Mouse (Mus musculus) liver, postnatal 0 days (tissue): Measurements from ENCODE around the gene Ube2e2.

Source experiments
- CTCF ChIP-seq: sonication (generic); IDR thresholded peaks from 2 replicates; pipeline ENCODE4 v1.5.1; 2016; ENCODE audit warnings: antibody characterized with exemption, low read depth
- EP300 ChIP-seq: IDR thresholded peaks from 2 replicates; pipeline ENCODE4 v1.6.1; 2016; ENCODE audit warnings: antibody characterized with exemption, low read depth, mild to moderate bottlenecking

DNA sequence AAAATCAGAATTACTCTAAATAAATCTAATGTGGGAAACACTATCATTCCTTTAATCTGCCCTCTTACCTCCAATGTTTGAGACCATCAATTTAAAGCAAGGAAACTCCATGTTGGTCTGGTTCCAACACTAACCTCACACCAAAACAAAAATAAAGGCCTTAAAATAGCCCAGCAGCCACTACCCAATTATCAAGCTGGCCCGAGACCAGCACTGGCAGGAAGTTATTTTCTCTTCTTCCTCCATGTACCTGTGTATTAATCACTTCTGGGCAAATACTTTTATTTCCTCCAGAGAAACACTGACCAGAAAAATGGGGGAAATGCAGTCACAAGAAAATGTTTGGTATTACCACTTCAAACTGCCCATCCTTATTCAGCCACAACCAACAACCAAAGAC, 23.4 kb downstream of the Ube2e2 start:
- no peak for TF ChIP-seq EP300
- TF ChIP-seq CTCF, result no peak
